Mouse (Mus musculus) limb, embryonic 15.5 days (tissue): ENCODE measurements around the gene Itgb5. TPM values are rescaled to one million over a fixed set of nuclear protein-coding genes. Genes with fewer than 3 reads are reported as not detected.
A peak's percentile ranks its signal among the peaks of the same experiment; 100 is the strongest.

Source experiments
- ATAC-seq: fragments of 200-750 bp; cut with Nextera tagmentation; 2 replicates; pipeline ENCODE4 v1.8.0; 2017; ENCODE audit warnings: low read depth, moderate TSS enrichment; ENCODE audit not compliant: insufficient number of reproducible peaks, low FRiP score, low TSS enrichment
- H3K27ac ChIP-seq: fragments of 300-500 bp; sonication (generic); 2 replicates; pipeline ENCODE4 v1.5.1; 2015; ENCODE audit warnings: moderate library complexity, mild to moderate bottlenecking, inconsistent platforms
- H3K27me3 ChIP-seq: fragments of 300-500 bp; sonication (generic); 2 replicates; pipeline ENCODE4 v1.6.1; 2015; ENCODE audit warnings: inconsistent platforms
- H3K36me3 ChIP-seq: fragments of 300-500 bp; sonication (generic); 2 replicates; pipeline ENCODE4 v1.6.1; 2015; ENCODE audit warnings: inconsistent platforms
- H3K4me1 ChIP-seq: fragments of 300-500 bp; sonication (generic); 2 replicates; pipeline ENCODE4 v1.6.1; 2015; ENCODE audit warnings: inconsistent platforms
- H3K4me2 ChIP-seq: fragments of 300-500 bp; sonication (generic); 2 replicates; pipeline ENCODE4 v1.6.1; 2015; ENCODE audit warnings: mild to moderate bottlenecking, inconsistent platforms
- H3K4me3 ChIP-seq: fragments of 300-500 bp; sonication (generic); 2 replicates; pipeline ENCODE4 v1.5.1; 2015; ENCODE audit warnings: mild to moderate bottlenecking, inconsistent platforms
- H3K9ac ChIP-seq: fragments of 300-500 bp; sonication (generic); 2 replicates; pipeline ENCODE4 v1.6.1; 2015; ENCODE audit warnings: inconsistent platforms
- H3K9me3 ChIP-seq: fragments of 300-500 bp; sonication (generic); 2 replicates; pipeline ENCODE4 v1.6.1; 2016; ENCODE audit warnings: inconsistent platforms
- WGBS: fragments of 180-500 bp; shearing (Covaris S2); methylation state at CpG from one replicate; pipeline ENCODE4 v1.1.7; 2015; 5-methylcytosine and 5-hydroxymethylcytosine counted together
- polyA plus RNA-seq: library from polyadenylated mRNA; unstranded; fragments of >200 nt; fragmentation: Nextera tagmentation; extraction: Ambion mirVana; gene quantifications from 2 replicates; pipeline ENCODE4 v1.2.1, GENCODE M21; 2015

Gene Itgb5
- polyA plus RNA-seq, 1 experiment from 2014 or later, result 77.5 TPM

- WGBS, result 7% methylated on average over 25 of the region's 25 CpGs
- peaks cover 58% of the 10 kb centered on the region for H3K4me1 ChIP-seq
- no peaks in the 10 kb centered on the region for H3K9me3 ChIP-seq
- H3K36me3 ChIP-seq, result no peaks in the 10 kb centered on the region
- H3K27me3 ChIP-seq, result no peaks in the 10 kb centered on the region
- H3K4me2 ChIP-seq, result peak overlapping the region; percentile 57
- peak overlapping the region; percentile 32 for H3K4me3 ChIP-seq
- ATAC-seq, result no peak
- peak overlapping the region; percentile 82 for H3K27ac ChIP-seq
- peak overlapping the region; percentile 17; the same call in 1 of the 2 replicates for H3K9ac ChIP-seq
Measured at GRCm38 (mm10) chr16:33833781-33834482, 4.5 kb downstream of the Itgb5 start.

- Histone ChIP-seq H3K9me3 (no peaks in the 10 kb centered on the region), H3K36me3 (no peaks in the 10 kb centered on the region), H3K27me3 (no peaks in the 10 kb centered on the region), H3K27ac (peak overlapping the region; percentile 27; the same call in 1 of the 2 replicates), H3K9ac (no peak overlapping the region), H3K4me1 (peaks cover 61% of the 10 kb centered on the region), H3K4me2 (no peak overlapping the region), H3K4me3 (no peak overlapping the region)
- 60% methylated on average over 3 of the region's 3 CpGs for WGBS
- ATAC-seq, result no peak
Measured at GRCm38 (mm10) chr16:33836676-33837075, 7.2 kb downstream of the Itgb5 start.

DNA sequence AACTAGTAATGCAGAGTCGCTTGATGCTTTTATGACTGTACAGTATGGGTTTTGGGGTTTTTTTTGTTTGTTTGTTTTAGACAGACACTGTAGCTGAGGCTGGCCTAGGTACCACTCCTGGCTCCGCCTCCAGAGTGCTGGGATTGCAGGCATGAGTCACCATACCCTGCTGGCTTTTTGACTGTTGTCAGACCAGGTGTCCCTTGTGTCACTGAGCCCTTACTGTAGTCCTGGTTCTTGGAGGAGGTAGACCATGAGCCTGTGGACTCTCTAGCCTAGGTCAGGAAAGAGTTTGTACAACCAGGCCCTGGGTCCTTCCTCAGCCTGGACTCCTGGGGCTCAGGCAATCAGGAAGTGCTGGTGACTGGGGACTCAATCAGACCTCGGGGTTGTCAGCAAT, 7.7 kb downstream of the Itgb5 start:
- Histone ChIP-seq H3K9ac (no peak overlapping the region), H3K36me3 (no peaks in the 10 kb centered on the region), H3K27me3 (no peaks in the 10 kb centered on the region), H3K27ac (peak overlapping the region; percentile 61; the same call in 1 of the 2 replicates), H3K4me2 (no peak overlapping the region), H3K9me3 (no peaks in the 10 kb centered on the region), H3K4me1 (peaks cover 58% of the 10 kb centered on the region), H3K4me3 (no peak overlapping the region)
- 60% methylated on average over 3 of the region's 3 CpGs for WGBS
- no peak for ATAC-seq

- Histone ChIP-seq H3K27ac (0 out of 2 replicates have a peak overlapping the region, but pooled peaks have one; percentile 9), H3K9ac (no peak overlapping the region)
Measured at GRCm38 (mm10) chr16:33840616-33841015, 11.2 kb downstream of the Itgb5 start.

DNA sequence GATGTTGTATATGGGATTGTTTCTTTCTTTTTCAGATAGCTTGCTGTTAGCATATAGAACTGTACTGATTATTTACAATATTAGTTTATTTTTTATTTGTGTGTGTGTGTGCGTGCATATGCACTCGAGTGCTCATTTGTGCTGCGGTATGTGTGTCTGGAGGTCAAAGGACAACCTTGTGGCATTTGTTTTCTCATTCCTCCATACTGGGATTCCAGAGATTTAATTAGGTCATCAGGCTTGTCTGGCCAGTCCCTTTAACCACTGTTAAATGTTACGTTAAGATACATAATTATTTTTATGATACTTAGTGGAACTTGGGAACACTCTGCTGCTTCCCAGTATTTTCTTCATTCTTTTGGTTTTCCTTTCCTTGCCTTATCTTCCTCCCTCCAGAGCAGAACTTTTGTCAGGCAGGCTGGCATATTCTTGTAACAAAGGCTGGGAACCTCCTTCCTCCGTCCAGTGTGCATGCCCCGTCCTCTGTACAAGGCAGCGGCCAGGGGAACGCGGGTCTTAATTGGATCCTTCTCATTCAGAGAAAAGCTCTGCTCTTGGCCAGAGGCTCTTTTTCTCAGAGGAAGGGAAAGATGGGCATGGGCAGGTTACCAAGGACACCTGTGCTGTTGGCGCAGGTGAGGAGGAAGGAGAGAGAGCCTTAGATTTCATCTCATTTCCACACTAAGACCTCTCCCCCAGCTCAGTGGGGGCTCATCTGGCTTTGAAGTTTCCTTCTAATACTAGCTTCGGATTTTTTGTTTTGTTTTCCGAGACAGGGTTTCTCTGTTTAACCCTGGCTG, 12.8 kb downstream of the Itgb5 start:
- no peaks in the 10 kb centered on the region for H3K27me3 ChIP-seq
- 62% methylated on average over 12 of the region's 12 CpGs for WGBS
- no peaks in the 10 kb centered on the region for H3K9me3 ChIP-seq
- H3K4me2 ChIP-seq, result no peak overlapping the region
- peaks cover 11% of the 10 kb centered on the region for H3K36me3 ChIP-seq
- ATAC-seq, result no peak
- peaks cover 26% of the 10 kb centered on the region for H3K4me1 ChIP-seq
- no peak overlapping the region for H3K4me3 ChIP-seq
- H3K27ac ChIP-seq, result no peak overlapping the region
- no peak overlapping the region for H3K9ac ChIP-seq

More at GRCm38 (mm10) chr16:33840616-33841015, 11.2 kb downstream of the Itgb5 start:
- Histone ChIP-seq H3K9me3 (no peaks in the 10 kb centered on the region), H3K36me3 (no peaks in the 10 kb centered on the region), H3K27me3 (no peaks in the 10 kb centered on the region), H3K4me1 (peaks cover 33% of the 10 kb centered on the region), H3K4me3 (no peak overlapping the region), H3K4me2 (no peak overlapping the region)
- WGBS, result 47% methylated on average over 6 of the region's 6 CpGs
- ATAC-seq, result no peak

- Histone ChIP-seq H3K4me3 (no peak overlapping the region), H3K27ac (no peak overlapping the region), H3K4me2 (no peak overlapping the region), H3K27me3 (no peaks in the 10 kb centered on the region), H3K36me3 (peaks cover 11% of the 10 kb centered on the region), H3K4me1 (peaks cover 15% of the 10 kb centered on the region), H3K9ac (no peak overlapping the region), H3K9me3 (no peaks in the 10 kb centered on the region)
- 68% methylated on average over 4 of the region's 4 CpGs for WGBS
- ATAC-seq, result no peak
Measured at GRCm38 (mm10) chr16:33844150-33844611, 14.7 kb downstream of the Itgb5 start.

DNA sequence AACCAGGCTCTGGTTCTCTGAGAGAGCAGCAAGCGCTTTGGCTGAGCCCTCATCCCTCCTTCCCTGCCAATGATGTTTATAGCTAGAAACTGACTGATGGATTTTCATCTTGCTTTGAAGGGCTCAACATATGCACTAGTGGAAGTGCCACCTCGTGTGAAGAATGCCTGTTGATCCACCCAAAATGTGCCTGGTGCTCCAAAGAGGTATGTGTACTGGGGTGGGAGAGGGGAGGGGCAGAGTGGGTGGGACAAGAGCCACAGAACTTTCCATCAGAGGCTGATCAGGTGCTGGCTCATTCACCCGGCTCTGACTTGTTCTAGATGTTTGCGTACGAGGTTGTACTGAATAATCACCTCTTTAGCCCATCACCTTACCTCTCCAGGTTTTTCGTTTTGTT, 15.4 kb downstream of the Itgb5 start:
- H3K9me3 ChIP-seq, result no peaks in the 10 kb centered on the region
- H3K4me2 ChIP-seq, result no peak overlapping the region
- peaks cover 15% of the 10 kb centered on the region for H3K4me1 ChIP-seq
- H3K9ac ChIP-seq, result no peak overlapping the region
- H3K4me3 ChIP-seq, result no peak overlapping the region
- 69% methylated on average over 6 of the region's 6 CpGs for WGBS
- H3K27ac ChIP-seq, result no peak overlapping the region
- H3K36me3 ChIP-seq, result peaks cover 11% of the 10 kb centered on the region
- ATAC-seq, result no peak
- H3K27me3 ChIP-seq, result no peaks in the 10 kb centered on the region

DNA sequence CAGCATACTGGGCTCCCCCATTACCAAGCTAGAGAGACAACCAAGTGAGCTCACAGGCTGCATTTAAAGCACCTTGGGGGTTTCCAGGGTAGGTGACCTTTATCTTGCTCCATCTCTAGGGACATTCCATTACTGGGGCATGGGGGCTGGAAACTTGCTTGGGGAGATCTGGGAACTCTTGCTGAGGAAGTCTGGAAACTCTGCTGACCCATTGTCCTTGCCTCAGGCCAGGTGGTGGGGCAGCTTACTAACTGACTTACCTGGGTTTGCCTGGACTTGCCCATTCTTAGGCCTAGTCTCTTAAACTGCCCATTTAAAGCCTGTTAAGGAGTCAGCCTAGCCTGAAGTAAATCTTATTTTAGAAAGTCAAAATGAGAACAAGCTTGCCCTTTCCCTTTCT, 23.8 kb downstream of the Itgb5 start:
- H3K4me1 ChIP-seq, result no peaks in the 10 kb centered on the region
- no peaks in the 10 kb centered on the region for H3K27me3 ChIP-seq
- H3K9me3 ChIP-seq, result no peaks in the 10 kb centered on the region
- no peak for ATAC-seq
- H3K36me3 ChIP-seq, result 0 out of 2 replicates have a peak, but pooled peaks cover 5% of the 10 kb centered on the region
- H3K27ac ChIP-seq, result no peak overlapping the region
- no peak overlapping the region for H3K9ac ChIP-seq
- no peak overlapping the region for H3K4me3 ChIP-seq
- no peak overlapping the region for H3K4me2 ChIP-seq

GRCm38 (mm10) chr16:33858766-33859165, 29.3 kb downstream of the Itgb5 start:
- H3K36me3 ChIP-seq, result no peaks in the 10 kb centered on the region
- no peaks in the 10 kb centered on the region for H3K27me3 ChIP-seq
- WGBS, result 88% methylated on average over 2 of the region's 2 CpGs
- H3K4me2 ChIP-seq, result no peak overlapping the region
- no peak overlapping the region for H3K9ac ChIP-seq
- H3K9me3 ChIP-seq, result no peaks in the 10 kb centered on the region
- peaks cover 7% of the 10 kb centered on the region; the same call in 1 of the 2 replicates for H3K4me1 ChIP-seq
- H3K4me3 ChIP-seq, result no peak overlapping the region
- no peak overlapping the region for H3K27ac ChIP-seq
- ATAC-seq, result no peak

- no peak overlapping the region for H3K27ac ChIP-seq
- H3K9me3 ChIP-seq, result no peaks in the 10 kb centered on the region
- no peak overlapping the region for H3K4me2 ChIP-seq
- ATAC-seq, result no peak
- no peaks in the 10 kb centered on the region for H3K36me3 ChIP-seq
- no peak overlapping the region for H3K4me3 ChIP-seq
- H3K9ac ChIP-seq, result no peak overlapping the region
- no peaks in the 10 kb centered on the region for H3K27me3 ChIP-seq
- peaks cover 7% of the 10 kb centered on the region; the same call in 1 of the 2 replicates for H3K4me1 ChIP-seq
- 67% methylated on average over 5 of the region's 5 CpGs for WGBS
Measured at GRCm38 (mm10) chr16:33859380-33859779, 29.9 kb downstream of the Itgb5 start.

GRCm38 (mm10) chr16:33859988-33860700, 30.7 kb downstream of the Itgb5 start:
- H3K9ac ChIP-seq, result no peak overlapping the region
- H3K27ac ChIP-seq, result peak overlapping the region; percentile 12; the same call in 1 of the 2 replicates
- no peaks in the 10 kb centered on the region for H3K9me3 ChIP-seq
- no peak for ATAC-seq
- no peaks in the 10 kb centered on the region for H3K36me3 ChIP-seq
- 46% methylated on average over 14 of the region's 14 CpGs for WGBS
- no peak overlapping the region for H3K4me3 ChIP-seq
- H3K4me2 ChIP-seq, result no peak overlapping the region
- H3K4me1 ChIP-seq, result peaks cover 7% of the 10 kb centered on the region; the same call in 1 of the 2 replicates
- H3K27me3 ChIP-seq, result no peaks in the 10 kb centered on the region
